Mouse (Mus musculus) ovary, postnatal 10 days (tissue): Measurements from ENCODE around the gene Bud31.
"Not testable (repeated sequence)": the region's sequence is repeated elsewhere in the genome, so short reads cannot be mapped to it uniquely, and the experiment has no call there.

Experiments
- DNase-seq: peaks from one replicate; pipeline ENCODE4 v3.0.0; 2022; ENCODE audit warnings: low spot score

The Bud31 gene

GRCm38 (mm10) chr5:145139571-145140519 lies at the start of gene Bud31, which contains the start of gene Pdap1:
TSS of gene Bud31 (plus strand) at chr5:145140362.
TSS of gene Pdap1 (minus strand) at chr5:145140238.
- DNase-seq, result peak; percentile 98

GRCm38 (mm10) chr5:145096195-145096594 lies 44.0 kb upstream of the Bud31 start:
- no peak for DNase-seq

GRCm38 (mm10) chr5:145098340-145098821 lies 41.8 kb upstream of the Bud31 start:
- no peak for DNase-seq

GRCm38 (mm10) chr5:145100960-145101359 lies 39.2 kb upstream of the Bud31 start:
- DNase-seq, result no peak

- DNase-seq, result not testable (repeated sequence)
Measured at GRCm38 (mm10) chr5:145101451-145101850, 38.7 kb upstream of the Bud31 start.

GRCm38 (mm10) chr5:145102706-145103105 lies 37.5 kb upstream of the Bud31 start:
- DNase-seq, result no peak

GRCm38 (mm10) chr5:145104328-145104727 lies 35.8 kb upstream of the Bud31 start:
- DNase-seq, result no peak

- no peak for DNase-seq
Measured at GRCm38 (mm10) chr5:145105694-145106275, 34.4 kb upstream of the Bud31 start.

GRCm38 (mm10) chr5:145110401-145110800 lies 29.8 kb upstream of the Bud31 start:
- DNase-seq, result no peak

GRCm38 (mm10) chr5:145112566-145112965 lies 27.6 kb upstream of the Bud31 start:
- DNase-seq, result no peak

GRCm38 (mm10) chr5:145113416-145113815 lies 26.7 kb upstream of the Bud31 start:
- no peak for DNase-seq

- DNase-seq, result peak; percentile 42
Measured at GRCm38 (mm10) chr5:145114071-145114605, 26.0 kb upstream of the Bud31 start, which contains the start of gene Arpc1b. TSS of gene Arpc1b (plus strand) at chr5:145114215.

- DNase-seq, result peak; percentile 50
Measured at GRCm38 (mm10) chr5:145114606-145115473, 25.3 kb upstream of the Bud31 start.

GRCm38 (mm10) chr5:145115736-145116135 lies 24.4 kb upstream of the Bud31 start:
- no peak for DNase-seq

- DNase-seq, result no peak
Measured at GRCm38 (mm10) chr5:145116316-145116715, 23.8 kb upstream of the Bud31 start.

GRCm38 (mm10) chr5:145116916-145117315 lies 23.2 kb upstream of the Bud31 start:
- peak; percentile 35 for DNase-seq

- no peak for DNase-seq
Measured at GRCm38 (mm10) chr5:145118005-145118404, 22.2 kb upstream of the Bud31 start.

GRCm38 (mm10) chr5:145118461-145118860 lies 21.7 kb upstream of the Bud31 start:
- DNase-seq, result no peak

- DNase-seq, result no peak
Measured at GRCm38 (mm10) chr5:145119385-145119784, 20.8 kb upstream of the Bud31 start.

GRCm38 (mm10) chr5:145120921-145121320 lies 19.2 kb upstream of the Bud31 start:
- DNase-seq, result no peak

GRCm38 (mm10) chr5:145123396-145123795 lies 16.8 kb upstream of the Bud31 start:
- DNase-seq, result no peak

- DNase-seq, result no peak
Measured at GRCm38 (mm10) chr5:145126580-145126979, 13.6 kb upstream of the Bud31 start.
